Mouse (Mus musculus) heart, postnatal 25 days (tissue): ENCODE data around the gene Psmd7. TPM values are rescaled to one million over a fixed set of nuclear protein-coding genes. Genes with fewer than 3 reads are reported as not detected.

Experiments used
- DNase-seq: peaks from one replicate; pipeline ENCODE4 v3.0.0; 2022; ENCODE audit warnings: low spot score
- intact Hi-C: fragments of 180-260 bp; cut with DNase I; formaldehyde crosslinking; loops from one replicate; pipeline ENCODE4 v1.15.1; 2025
- total RNA-seq, 2 experiments: library from RNA; stranded (reverse); gene quantifications; 2 replicates each; pipeline ENCODE4 v1.2.3; 2021

Gene Psmd7
- total RNA-seq, 2 experiments from 2014 or later, result 80.4 to 89.9 TPM

- no peak for DNase-seq
- intact Hi-C loops, result loop anchor here (10.0 kb wide), 1 partner anchor 1983 kb away; the partner anchor contains the start of genes Dhx38 and Txnl4b
Measured at GRCm38 (mm10) chr8:107581536-107581935, 6.7 kb downstream of the Psmd7 start.

- no peak for DNase-seq
- intact Hi-C loops, result loop anchor here (10.0 kb wide), 1 partner anchor 1984 kb away; the partner anchor contains the start of genes Dhx38 and Txnl4b
Measured at GRCm38 (mm10) chr8:107580879-107581278, 7.4 kb downstream of the Psmd7 start.

GRCm38 (mm10) chr8:107578541-107578940 is 9.7 kb downstream of the Psmd7 start:
- DNase-seq, result no peak
- intact Hi-C loops, result loop anchor here (5.0 kb wide), 1 partner anchor 166 kb away; no protein-coding TSS in a partner anchor

- DNase-seq, result no peak
- intact Hi-C loops, result loop anchor here (5.0 kb wide), 1 partner anchor 166 kb away; no protein-coding TSS in a partner anchor
Measured at GRCm38 (mm10) chr8:107578132-107578531, 10.1 kb downstream of the Psmd7 start.

GRCm38 (mm10) chr8:107577640-107578039 is 10.6 kb downstream of the Psmd7 start:
- DNase-seq, result no peak
- intact Hi-C loops, result loop anchor here (5.0 kb wide), 1 partner anchor 165 kb away; no protein-coding TSS in a partner anchor

- peak; percentile 35 for DNase-seq
- intact Hi-C loops, result loop anchor here (1.0 to 5.0 kb wide), 2 partner anchors 121 to 164 kb away; no protein-coding TSS in a partner anchor
Measured at GRCm38 (mm10) chr8:107576702-107577101, 11.6 kb downstream of the Psmd7 start.

- intact Hi-C loops, result loop anchor here (5.0 kb wide), 1 partner anchor 162 kb away; no protein-coding TSS in a partner anchor
- no peak for DNase-seq
Measured at GRCm38 (mm10) chr8:107574771-107575170, 13.5 kb downstream of the Psmd7 start.

GRCm38 (mm10) chr8:107572497-107572896 is 15.8 kb downstream of the Psmd7 start:
- intact Hi-C loops, result loop anchor here (1.0 kb wide), 1 partner anchor 117 kb away; no protein-coding TSS in a partner anchor
- DNase-seq, result peak; percentile 35

GRCm38 (mm10) chr8:107571486-107572135 is 16.7 kb downstream of the Psmd7 start:
- intact Hi-C loops, result loop anchor here (1.0 kb wide), 1 partner anchor 116 kb away; no protein-coding TSS in a partner anchor
- DNase-seq, result no peak

GRCm38 (mm10) chr8:107571046-107571445 is 17.2 kb downstream of the Psmd7 start:
- no peak for DNase-seq
- intact Hi-C loops, result no loop called here

- no peak for DNase-seq
- intact Hi-C loops, result no loop called here
Measured at GRCm38 (mm10) chr8:107562164-107562563, 26.1 kb downstream of the Psmd7 start.

- DNase-seq, result no peak
Measured at GRCm38 (mm10) chr8:107560820-107561536, 27.3 kb downstream of the Psmd7 start.

DNA sequence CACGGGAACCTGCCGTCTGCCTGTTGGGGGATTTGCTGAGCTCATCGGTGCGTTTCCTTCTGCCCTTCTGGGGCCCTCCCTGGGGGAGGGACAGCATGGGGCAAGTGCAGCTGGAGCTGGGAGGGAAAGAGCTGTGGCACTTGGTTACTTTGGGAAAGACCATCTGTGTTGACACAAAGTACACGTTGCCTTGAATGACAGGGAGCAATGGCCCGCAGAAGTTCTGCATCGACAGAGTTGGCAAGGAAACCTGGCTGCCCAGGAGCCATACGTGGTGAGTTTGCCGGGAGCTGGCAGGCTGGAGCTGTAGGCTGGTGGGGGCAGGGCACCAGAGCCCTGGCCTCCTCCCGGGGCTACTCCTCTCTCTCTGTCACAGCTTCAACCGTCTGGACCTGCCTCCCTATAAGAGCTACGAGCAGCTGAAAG is 31.7 kb downstream of the Psmd7 start:
- DNase-seq, result no peak
- intact Hi-C loops, result no loop called here

More at GRCm38 (mm10) chr8:107560820-107561536, 27.3 kb downstream of the Psmd7 start:
- intact Hi-C loops, result no loop called here

- intact Hi-C loops, result no loop called here
- DNase-seq, result no peak
Measured at GRCm38 (mm10) chr8:107555231-107555630, 33.0 kb downstream of the Psmd7 start.

DNA sequence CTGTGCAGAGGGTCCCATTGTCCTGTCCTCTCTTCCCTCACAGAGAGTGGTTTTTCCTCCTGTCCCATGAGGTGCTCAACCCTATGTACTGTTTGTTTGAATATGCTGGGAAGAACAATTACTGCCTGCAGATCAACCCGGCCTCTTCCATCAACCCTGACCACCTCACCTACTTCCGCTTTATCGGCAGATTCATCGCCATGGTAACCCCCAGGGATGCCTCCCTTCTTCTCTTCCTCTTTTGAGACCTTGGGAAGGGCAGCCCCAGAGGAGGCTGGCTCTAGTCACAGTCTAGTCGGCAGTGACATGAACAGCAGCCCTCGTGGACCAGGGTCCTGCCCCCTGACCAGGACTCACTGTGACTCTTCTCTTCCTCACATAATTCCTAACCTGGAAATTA is 36.0 kb downstream of the Psmd7 start:
- no peak for DNase-seq
- intact Hi-C loops, result no loop called here

- intact Hi-C loops, result no loop called here
- DNase-seq, result no peak
Measured at GRCm38 (mm10) chr8:107546817-107547216, 41.4 kb downstream of the Psmd7 start.

DNA sequence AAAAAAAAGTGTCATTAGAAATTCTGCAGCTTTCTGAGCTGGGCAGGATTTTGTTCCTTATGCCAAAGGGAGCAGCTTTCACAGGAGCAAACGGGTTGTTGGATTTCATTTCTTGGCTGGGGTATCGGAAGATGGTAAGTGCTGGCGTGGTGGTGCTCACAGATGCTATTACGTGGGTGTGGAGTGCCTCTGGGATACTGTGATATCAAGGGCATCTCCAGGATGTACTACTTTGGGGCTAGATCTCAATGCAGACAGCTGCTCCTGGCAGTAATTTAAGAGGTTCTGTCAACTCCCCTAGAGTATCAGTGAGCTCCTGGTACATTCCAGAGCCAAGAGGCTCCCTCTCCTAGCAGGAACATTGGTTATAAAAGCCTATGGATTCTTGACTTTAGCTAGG is 42.1 kb downstream of the Psmd7 start:
- intact Hi-C loops, result no loop called here

GRCm38 (mm10) chr8:107545621-107546152 is 42.6 kb downstream of the Psmd7 start:
- intact Hi-C loops, result no loop called here

More for the DNA sequence above, 42.1 kb downstream of the Psmd7 start:
- DNase-seq, result no peak

GRCm38 (mm10) chr8:107544651-107545174 is 43.6 kb downstream of the Psmd7 start:
- intact Hi-C loops, result no loop called here
- DNase-seq, result peak; percentile 55

More at GRCm38 (mm10) chr8:107545621-107546152, 42.6 kb downstream of the Psmd7 start:
- no peak for DNase-seq

DNA sequence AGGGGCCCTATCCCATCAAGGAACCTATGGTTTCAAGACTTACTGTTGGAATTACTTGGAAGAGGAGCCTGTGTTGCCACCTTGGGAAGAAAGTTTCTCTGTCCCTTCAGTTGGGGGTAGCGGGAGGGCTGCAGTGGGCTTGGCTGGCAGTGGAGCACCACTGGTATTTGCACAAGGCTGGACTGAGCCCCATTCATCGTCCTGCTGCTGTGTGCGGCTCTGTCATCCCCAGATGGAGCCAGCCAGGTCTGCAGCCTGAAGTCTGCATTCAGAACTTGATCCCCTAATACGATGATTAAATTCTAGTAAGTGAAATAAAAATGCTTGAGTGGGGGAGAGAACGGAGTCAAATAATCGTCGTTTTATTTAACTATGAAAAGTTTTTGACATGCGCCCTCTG is 44.1 kb downstream of the Psmd7 start:
- DNase-seq, result no peak
- intact Hi-C loops, result no loop called here
